Comparison of ENCODE assay signal across 8 mouse cellular contexts in genomic region chr17:45403207-45403606, GRCm38 (mm10). TPM values are rescaled to one million over a fixed set of nuclear protein-coding genes. Genes with fewer than 3 reads are reported as not detected.
DNase-seq lines count a peak whose midpoint lies in the region; ATAC-seq lines count a peak whose summit lies in the region.

No protein-coding gene starts in this region.

- peak; percentile 29 to 41 for DNase-seq in adrenal gland, adult 18-20 months (ENCODE audit: low spot score in 2 of 2)
- DNase-seq in adrenal gland, postnatal 4 days (ENCODE audit: low spot score in 2 of 2), result no peak
- DNase-seq in testis, postnatal 10 days (ENCODE audit: low spot score), result peak; percentile 55
- DNase-seq in testis, postnatal 14 days (ENCODE audit: low spot score), result no peak
- peak; percentile 49 for DNase-seq in embryo, embryonic 9.5 days (ENCODE audit: extremely low spot score)
- peak; percentile 66 to 79 for DNase-seq in left cerebral cortex, postnatal 25 days (ENCODE audit: low spot score in 2 of 2)
- DNase-seq in retina, adult 2 months (ENCODE audit: low read depth, low spot score), result peak; percentile 23

- peak; percentile 58 for ATAC-seq in inflammation-experienced regulatory T-cells, adult 6 months

- intact Hi-C loops in left cerebral cortex, postnatal 25 days (cut with DNase I), result loop anchor here (10.0 kb wide), 1 partner anchor 1138 kb away; no protein-coding TSS in a partner anchor

RNA-seq across cellular contexts. Expression of gene Cdc5l, which starts 30.3 kb away (rescaled TPM):
- 10 to 100 TPM; 39.9 to 40.9 TPM for total RNA-seq in adrenal gland, adult 18-20 months (2021)
- 10 to 100 TPM; 49.1 to 52.0 TPM for total RNA-seq in adrenal gland, postnatal 4 days (2021)
- 10 to 100 TPM; 64.4 to 73.0 (median 70.3) TPM for polyA plus RNA-seq in inflammation-experienced regulatory T-cells, adult 6 months (2017; shearing (Covaris generic))
- 10 to 100 TPM; 55.5 to 58.3 TPM for total RNA-seq in left cerebral cortex, postnatal 25 days (2021)

Comparison
In these comparisons a context has a peak if more than half of its experiments do, and no peak if none do; other contexts are left out.
1. DNase-seq: peak in adrenal gland, adult 18-20 months (2 of 2), testis, postnatal 10 days (single experiment), embryo, embryonic 9.5 days (single experiment), left cerebral cortex, postnatal 25 days (2 of 2) and retina, adult 2 months (single experiment); none in adrenal gland, postnatal 4 days (0 of 2) and testis, postnatal 14 days (single experiment).